In the genomic region with DNA sequence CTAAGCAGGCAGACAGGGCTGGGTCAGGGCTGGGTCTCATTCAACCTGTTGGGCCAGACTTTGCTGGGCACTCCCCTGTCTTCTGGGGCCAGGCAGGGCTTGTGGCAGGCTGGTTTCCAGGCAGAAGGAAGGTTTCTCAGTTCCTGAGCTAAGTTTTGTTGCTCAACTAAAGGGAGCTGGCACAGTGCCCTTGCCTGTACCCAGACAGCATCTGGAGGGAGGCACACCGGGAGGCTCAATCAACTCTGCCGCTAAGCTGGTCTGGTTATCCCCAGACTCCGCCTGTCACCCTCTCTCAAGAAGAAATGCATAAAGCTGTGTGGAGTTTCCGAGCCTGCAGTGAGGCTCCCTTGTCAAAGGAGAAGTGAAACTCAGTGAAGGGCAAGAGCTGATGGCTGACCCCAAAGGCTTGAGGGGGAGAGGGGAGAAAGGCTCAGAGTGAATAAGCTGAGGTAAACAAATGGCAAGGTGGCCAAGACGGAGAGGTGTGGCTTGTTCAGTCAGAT, we compare ENCODE assay signal across 13 mouse cellular contexts. TPM values are rescaled to one million over a fixed set of nuclear protein-coding genes. Genes with fewer than 3 reads are reported as not detected.
DNase-seq lines count a peak whose midpoint lies in the region; ATAC-seq and TF ChIP-seq lines count a peak whose summit lies in the region.
"Had no signal": no experiment of that assay in that cellular context is flagged by ENCODE, and none has a peak within 500 bp of the region (broad histone marks: within the 10 kb centered on the region; RNA-seq: fewer than 3 reads in every experiment).

No protein-coding gene starts in this region.

- in situ Hi-C loops in Patski (cut with MboI; ENCODE audit: low pct_unique_long_range_greater_than_20kb), result no loop called here

- CTCF ChIA-PET in Patski (lab: Charles Lee), result interaction anchor here (0.8 to 1.7 kb wide), 2 partner anchors 11 to 13 kb away, joined by 3 to 5 read pairs; partner anchors contain the start of gene Togaram2

- 49% methylated on average over 5 of the region's 5 CpGs for WGBS in limb, embryonic 14.5 days
- WGBS in limb, embryonic 10.5 days, result 68% methylated on average over 5 of the region's 5 CpGs

- no peaks in the 10 kb centered on the region for H3K9me3 ChIP-seq in limb, embryonic 14.5 days (ENCODE audit: control insufficient read depth, low read length)
- no peaks in the 10 kb centered on the region for H3K9me3 ChIP-seq in limb, embryonic 10.5 days (replicated peaks)
- H3K9me3 ChIP-seq: forebrain, embryonic 10.5 days; heart, embryonic 15.5 days; neural tube, embryonic 13.5 days had no signal

- H3K4me2 ChIP-seq in limb, embryonic 14.5 days (replicated peaks; ENCODE audit: low read depth, low read length, severe bottlenecking), result no peak overlapping the region
- H3K4me2 ChIP-seq: heart, embryonic 15.5 days; neural tube, embryonic 13.5 days had no signal

- no peak overlapping the region for H3K4me3 ChIP-seq in limb, embryonic 14.5 days (replicated peaks; ENCODE audit: low read length)
- no peak overlapping the region for H3K4me3 ChIP-seq in limb, embryonic 10.5 days
- H3K4me3 ChIP-seq: forebrain, embryonic 10.5 days; heart, embryonic 15.5 days; neural tube, embryonic 13.5 days had no signal

- no peak for TF ChIP-seq CTCF in Patski (IDR thresholded peaks at IDR 0.05)

- H3K9ac ChIP-seq in limb, embryonic 14.5 days (ENCODE audit: low read depth, low read length, severe bottlenecking), result 0 out of 2 replicates have a peak overlapping the region, but pooled peaks have one; percentile 12
- H3K9ac ChIP-seq: heart, embryonic 15.5 days; liver, embryonic 14.5 days; neural tube, embryonic 13.5 days had no signal

- no peaks in the 10 kb centered on the region for H3K4me1 ChIP-seq in limb, embryonic 14.5 days (ENCODE audit: control insufficient read depth, insufficient read depth, low read length)
- H3K4me1 ChIP-seq in limb, embryonic 10.5 days, result no peaks in the 10 kb centered on the region
- H3K4me1 ChIP-seq: neural tube, embryonic 13.5 days had no signal

- POLR2A ChIA-PET in Patski (lab: Charles Lee), result no interaction called here

- ATAC-seq in limb, embryonic 14.5 days (ENCODE audit: low FRiP score, low read depth), result no peak
- ATAC-seq in Patski, result peak; percentile 22
- no peak for ATAC-seq in activated CD4-positive, CD25-positive, alpha-beta regulatory T cell, adult 4 months

- peak; percentile 66 for DNase-seq in limb, embryonic 14.5 days (ENCODE audit: low spot score)
- DNase-seq in limb, embryonic 10.5 days (ENCODE audit: low spot score), result no peak
- peak; percentile 17 for DNase-seq in Patski (ENCODE audit: low read depth, low spot score)
- peak; percentile 47 for DNase-seq in fibroblast of lung, adult 2 months (ENCODE audit: low read depth)
- DNase-seq in spleen, adult 18-20 months, result peak; percentile 39 to 42
- DNase-seq in kidney, adult 18-20 months, result no peak
- DNase-seq: cerebellum, adult 9-10 months; thymus, postnatal 14 days had no signal

- TF ChIP-seq POLR2A in limb, embryonic 14.5 days (IDR thresholded peaks at IDR 0.05; ENCODE audit: borderline replicate concordance, extremely low read depth, insufficient read depth, insufficient read length), result no peak

- H3K27me3 ChIP-seq in limb, embryonic 14.5 days (ENCODE audit: control insufficient read depth, insufficient read depth, low read length), result no peaks in the 10 kb centered on the region
- no peaks in the 10 kb centered on the region for H3K27me3 ChIP-seq in limb, embryonic 10.5 days (ENCODE audit: low read depth, poor library complexity, severe bottlenecking)
- H3K27me3 ChIP-seq in Patski, result no peaks in the 10 kb centered on the region
- H3K27me3 ChIP-seq: heart, embryonic 15.5 days; neural tube, embryonic 13.5 days had no signal

- H3K27ac ChIP-seq in limb, embryonic 14.5 days (replicated peaks; ENCODE audit: low read depth, low read length), result no peak overlapping the region
- H3K27ac ChIP-seq in limb, embryonic 10.5 days, result no peak overlapping the region
- H3K27ac ChIP-seq: forebrain, embryonic 10.5 days; heart, embryonic 15.5 days; liver, embryonic 14.5 days; neural tube, embryonic 13.5 days had no signal

- H3K36me3 ChIP-seq in limb, embryonic 14.5 days (ENCODE audit: control insufficient read depth, insufficient read depth, low read length), result no peaks in the 10 kb centered on the region
- H3K36me3 ChIP-seq in limb, embryonic 10.5 days, result no peaks in the 10 kb centered on the region
- H3K36me3 ChIP-seq: forebrain, embryonic 10.5 days; heart, embryonic 15.5 days; neural tube, embryonic 13.5 days had no signal

RNA-seq across cellular contexts. Expression of gene Togaram2, which starts 11.1 kb away (rescaled TPM):
- polyA plus RNA-seq in limb, embryonic 14.5 days (2012; rRNA removed), result 0.24 and 0.26 TPM in 2 replicates
- 0.08 TPM in 2 replicates for polyA plus RNA-seq in limb, embryonic 14.5 days (2014; fragmentation: Nextera tagmentation; extraction: Ambion mirVana)
- polyA plus RNA-seq in limb, embryonic 10.5 days (2016; fragmentation: Nextera tagmentation; extraction: Ambion mirVana), result not detected in 2 replicates
- 1.8 TPM for polyA plus RNA-seq in Patski (2021)
- polyA plus RNA-seq in activated CD4-positive, CD25-positive, alpha-beta regulatory T cell, adult 4 months (2017; shearing (Covaris generic)), result not detected
- polyA plus RNA-seq: forebrain, embryonic 10.5 days had no signal

Comparison
In these comparisons a context has a peak if more than half of its experiments do, and no peak if none do; other contexts are left out.
1. DNase-seq: peak in limb, embryonic 14.5 days (single experiment), Patski (single experiment), fibroblast of lung, adult 2 months (single experiment) and spleen, adult 18-20 months (2 of 2); none in limb, embryonic 10.5 days (single experiment) and kidney, adult 18-20 months (single experiment).